Mouse (Mus musculus): ENCODE results near the gene Ccdc175. TPM values are rescaled to one million over a fixed set of nuclear protein-coding genes. Genes with fewer than 3 reads are reported as not detected.
A peak's percentile ranks its signal among the peaks of the same experiment; 100 is the strongest.

Gene Ccdc175
- total RNA-seq (2015): not detected in 2 replicates
- total RNA-seq (2017): not detected in 2 replicates

- no peak for ATAC-seq (replicated peaks; ENCODE audit: poor library complexity)
These were observed at the start of gene Ccdc175 for GRCm38 (mm10) chr12:72184929-72185328. Gene Ccdc175 (minus strand): TSS chr12:72185029.

GRCm38 (mm10) chr12:72234151-72234550 lies 49.3 kb upstream of the Ccdc175 start:
- no peak for ATAC-seq (replicated peaks; ENCODE audit: poor library complexity)

GRCm38 (mm10) chr12:72232826-72233790 lies 48.3 kb upstream of the Ccdc175 start:
- no peak for ATAC-seq (replicated peaks; ENCODE audit: poor library complexity)

GRCm38 (mm10) chr12:72232176-72232575 lies 47.3 kb upstream of the Ccdc175 start:
- no peak for ATAC-seq (replicated peaks; ENCODE audit: poor library complexity)

- ATAC-seq (replicated peaks; ENCODE audit: poor library complexity): no peak
These were observed 44.8 kb upstream of the Ccdc175 start for GRCm38 (mm10) chr12:72229451-72230196.

- ATAC-seq (replicated peaks; ENCODE audit: poor library complexity): no peak
These were observed 42.9 kb upstream of the Ccdc175 start for GRCm38 (mm10) chr12:72227731-72228130.

GRCm38 (mm10) chr12:72225371-72225770 lies 40.5 kb upstream of the Ccdc175 start:
- no peak for ATAC-seq (replicated peaks; ENCODE audit: poor library complexity)

GRCm38 (mm10) chr12:72223557-72224102 lies 38.8 kb upstream of the Ccdc175 start:
- no peak for ATAC-seq (replicated peaks; ENCODE audit: poor library complexity)

- ATAC-seq (replicated peaks; ENCODE audit: poor library complexity): no peak
These were observed 28.7 kb upstream of the Ccdc175 start for GRCm38 (mm10) chr12:72213554-72213953.

- ATAC-seq (replicated peaks; ENCODE audit: poor library complexity): no peak
These were observed 16.0 kb upstream of the Ccdc175 start for GRCm38 (mm10) chr12:72200828-72201227.

GRCm38 (mm10) chr12:72197925-72198486 lies 13.2 kb upstream of the Ccdc175 start:
- no peak for ATAC-seq (replicated peaks; ENCODE audit: poor library complexity)

- ATAC-seq (replicated peaks; ENCODE audit: poor library complexity): no peak
These were observed 12.6 kb upstream of the Ccdc175 start for GRCm38 (mm10) chr12:72197434-72197833.

- no peak for ATAC-seq (replicated peaks; ENCODE audit: poor library complexity)
These were observed 5.3 kb downstream of the Ccdc175 start for GRCm38 (mm10) chr12:72179561-72179960.

- no peak for ATAC-seq (replicated peaks; ENCODE audit: poor library complexity)
These were observed 6.5 kb downstream of the Ccdc175 start for GRCm38 (mm10) chr12:72178322-72178721.

- no peak for ATAC-seq (replicated peaks; ENCODE audit: poor library complexity)
These were observed 26.4 kb downstream of the Ccdc175 start for GRCm38 (mm10) chr12:72158421-72158820.

GRCm38 (mm10) chr12:72150786-72151185 lies 34.0 kb downstream of the Ccdc175 start:
- ATAC-seq (replicated peaks; ENCODE audit: poor library complexity): no peak

- ATAC-seq (replicated peaks; ENCODE audit: poor library complexity): no peak
These were observed 55.6 kb downstream of the Ccdc175 start for GRCm38 (mm10) chr12:72129203-72129602.

GRCm38 (mm10) chr12:72115686-72116345 lies 69.0 kb downstream of the Ccdc175 start:
- no peak for ATAC-seq (replicated peaks; ENCODE audit: poor library complexity)

- ATAC-seq (replicated peaks; ENCODE audit: poor library complexity): no peak
These were observed 69.7 kb downstream of the Ccdc175 start for GRCm38 (mm10) chr12:72115126-72115525.

GRCm38 (mm10) chr12:72104525-72105281 lies 80.1 kb downstream of the Ccdc175 start:
- peak; percentile 97 for ATAC-seq (replicated peaks; ENCODE audit: poor library complexity)
